Mouse (Mus musculus): Measurements from ENCODE around the gene Hnrnpm. TPM values are rescaled to one million over a fixed set of nuclear protein-coding genes. Genes with fewer than 3 reads are reported as not detected.

Gene Hnrnpm
- total RNA-seq (2023; ENCODE audit: inconsistent age) = 356 to 376 TPM (median 371 TPM) in 4 replicates

DNA sequence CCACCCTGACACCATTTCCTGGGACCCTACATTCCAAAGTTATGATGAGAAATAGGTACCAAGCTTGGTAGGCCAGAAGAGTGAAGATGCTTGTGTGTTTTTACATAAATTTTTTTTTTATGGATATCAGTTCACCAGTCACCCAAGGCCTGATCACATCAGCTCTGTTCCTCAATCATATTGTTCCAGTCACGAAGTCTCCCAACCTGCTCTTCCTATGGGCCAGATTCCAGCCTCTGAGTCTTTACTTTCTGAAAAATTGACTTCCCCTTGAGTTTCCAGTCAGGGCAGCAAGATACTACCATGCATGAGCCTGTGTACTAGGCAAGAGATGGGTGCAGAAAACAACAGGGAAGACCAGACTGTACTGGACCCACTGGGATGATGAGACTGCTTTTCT lies at the start of gene Hnrnpm:
TSS of gene Hnrnpm (minus strand) at position 101 of the 400 bp plus-strand sequence.

DNA sequence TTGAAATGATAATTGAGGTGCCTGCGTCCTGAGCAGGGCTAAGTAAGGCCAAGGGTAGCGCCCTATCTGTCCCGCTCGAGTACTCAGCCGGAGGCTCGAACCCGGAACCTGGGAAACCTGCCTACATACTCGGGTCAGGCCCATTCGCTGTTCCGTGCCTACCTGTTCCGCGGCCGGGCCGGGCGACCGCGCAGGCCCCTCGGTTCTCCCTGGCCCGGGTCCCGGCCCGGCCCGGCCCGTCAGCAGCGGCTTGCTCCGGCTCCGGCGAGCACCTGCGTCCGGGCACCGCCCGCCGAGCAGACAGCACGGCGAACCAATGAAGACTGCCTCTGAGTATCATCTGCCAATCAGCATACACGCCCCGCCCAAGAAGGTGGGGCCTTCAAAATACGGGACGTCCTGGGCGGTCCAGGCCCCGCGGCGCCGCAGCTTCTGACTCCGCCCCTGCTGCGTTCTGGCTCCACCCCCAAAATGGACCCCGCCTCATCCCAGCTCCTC lies 31.8 kb upstream of the Hnrnpm start, which contains the start of gene March2:
TSS of gene March2 (minus strand) at position 287 of the 498 bp plus-strand sequence.

DNA sequence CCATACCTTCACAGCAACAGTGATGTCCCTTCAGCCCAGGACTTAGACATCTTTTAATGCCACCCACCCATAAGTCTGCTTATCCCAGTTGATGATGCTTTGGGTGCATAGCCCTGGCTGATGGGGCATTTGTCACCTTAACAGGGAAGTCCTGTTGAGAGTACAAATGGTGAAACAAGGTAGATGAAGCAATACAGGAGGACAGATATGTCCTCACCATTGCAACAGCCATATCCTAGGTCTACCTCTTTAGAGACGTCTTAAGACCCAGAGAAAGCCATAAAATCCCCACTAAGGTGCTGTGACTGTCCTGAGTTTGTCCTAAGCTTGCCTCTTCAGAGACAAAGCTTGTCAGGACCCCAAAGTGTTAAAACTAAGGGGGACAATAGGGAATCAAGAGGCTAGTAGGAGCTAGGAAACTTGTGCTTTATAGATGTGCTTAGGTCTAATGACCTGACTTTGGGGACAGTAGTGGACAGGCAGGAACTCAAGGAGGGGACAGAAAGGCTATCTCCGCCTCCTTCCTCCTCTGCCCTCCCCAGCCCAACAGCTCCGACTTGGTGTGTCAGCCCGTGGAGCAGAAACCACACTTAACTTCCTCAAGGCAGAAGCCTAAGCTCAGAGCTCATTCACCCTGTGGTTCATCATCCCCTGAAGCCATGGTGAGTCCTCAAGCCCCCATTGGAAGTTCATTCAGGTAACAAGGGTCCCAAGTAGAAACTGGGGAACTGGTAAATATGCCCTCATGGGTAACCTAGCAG lies 49.0 kb downstream of the Hnrnpm start, which contains the start of gene Pram1:
TSS of gene Pram1 (plus strand) at position 541 of the 761 bp plus-strand sequence.

DNA sequence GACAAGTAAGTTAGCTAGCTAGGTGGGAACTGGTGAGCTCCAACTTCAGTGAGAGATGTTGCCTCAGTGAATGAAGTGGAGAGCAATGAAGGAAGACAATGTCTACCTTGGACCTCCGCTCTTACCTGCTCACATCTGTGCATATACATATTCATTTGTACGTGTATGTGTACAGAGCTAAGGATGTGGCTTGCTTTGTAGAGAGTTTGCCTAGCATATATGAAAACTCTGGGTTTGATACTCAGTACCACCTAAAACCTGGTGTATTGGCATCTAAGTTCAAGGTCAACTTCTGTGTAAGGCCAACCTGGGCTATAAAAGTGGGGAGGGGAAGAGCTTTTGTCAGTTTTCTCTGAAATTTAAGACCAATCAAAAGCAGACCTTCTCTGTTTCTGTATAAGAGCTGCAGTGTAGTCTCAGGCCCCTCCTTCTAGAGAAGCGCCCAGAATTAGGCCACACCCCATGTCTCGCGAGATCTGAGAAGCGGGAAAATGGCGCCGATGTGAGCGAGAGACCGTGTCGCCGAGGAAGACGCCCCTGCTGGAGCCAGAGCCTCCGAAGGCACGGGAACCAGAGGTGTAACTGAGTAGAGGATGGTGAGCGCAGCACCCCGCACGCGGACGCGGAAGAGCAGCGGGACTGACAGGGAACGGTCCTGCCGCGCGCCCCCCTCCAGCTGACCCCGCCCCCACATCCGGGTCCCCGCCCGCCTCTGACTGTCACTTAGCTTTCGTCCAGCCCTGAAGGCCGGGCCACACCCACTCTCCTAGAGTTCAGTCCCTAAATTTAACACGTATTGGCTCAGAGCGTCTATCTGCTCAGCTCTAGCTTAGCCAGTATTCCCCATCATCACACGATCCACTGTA lies 57.8 kb downstream of the Hnrnpm start, which contains the start of gene Zfp414:
TSS of gene Zfp414 (plus strand) at position 470 of the 866 bp plus-strand sequence.

Other genes with a start within 250 kb of the Hnrnpm start
- gene Adamts10, start 162.7 kb downstream of the Hnrnpm start, total RNA-seq (2023; ENCODE audit: inconsistent age) = 62.4 to 74.4 TPM (median 67.5 TPM) in 4 replicates
- gene Myo1f, start 131.2 kb downstream of the Hnrnpm start, total RNA-seq (2023; ENCODE audit: inconsistent age) = 14.9 to 25.4 TPM (median 19.3 TPM) in 4 replicates
- 38.0 to 41.7 TPM (median 39.7 TPM) in 4 replicates for gene Zfp414, start 57.8 kb downstream of the Hnrnpm start, total RNA-seq (2023; ENCODE audit: inconsistent age)
- gene Pram1, start 48.8 kb downstream of the Hnrnpm start, total RNA-seq (2023; ENCODE audit: inconsistent age) = 0.48 to 2.5 TPM (median 1.3 TPM) in 4 replicates
- gene March2, start 31.8 kb upstream of the Hnrnpm start, total RNA-seq (2023; ENCODE audit: inconsistent age) = 45.6 to 49.2 TPM (median 46.3 TPM) in 4 replicates
- 205 to 231 TPM (median 213 TPM) in 4 replicates for gene Rab11b, start 73.7 kb upstream of the Hnrnpm start, total RNA-seq (2023; ENCODE audit: inconsistent age)
- 0.24 to 1.2 TPM (median 0.64 TPM) in 4 replicates for gene Angptl4, start 95.0 kb upstream of the Hnrnpm start, total RNA-seq (2023; ENCODE audit: inconsistent age)
- 1.9 to 3.7 TPM (median 2.4 TPM) in 4 replicates for gene Kank3, start 123.7 kb upstream of the Hnrnpm start, total RNA-seq (2023; ENCODE audit: inconsistent age)
- gene Rps28, start 137.7 kb upstream of the Hnrnpm start, total RNA-seq (2023; ENCODE audit: inconsistent age) = 3,373 to 3,666 TPM (median 3,453 TPM) in 4 replicates
- 144 to 160 TPM (median 152 TPM) in 4 replicates for gene Ndufa7, start 137.7 kb upstream of the Hnrnpm start, total RNA-seq (2023; ENCODE audit: inconsistent age)
- gene Cd320, start 156.2 kb upstream of the Hnrnpm start, total RNA-seq (2023; ENCODE audit: inconsistent age) = 6.1 to 11.2 TPM (median 7.1 TPM) in 4 replicates
- not detected in 4 replicates for gene Gm7029, start 187.0 kb upstream of the Hnrnpm start, total RNA-seq (2023; ENCODE audit: inconsistent age)
- gene Kifc1, start 203.8 kb upstream of the Hnrnpm start, total RNA-seq (2023; ENCODE audit: inconsistent age) = 3.7 to 6.1 TPM (median 5.8 TPM) in 4 replicates
- gene Platr17, start 218.3 kb upstream of the Hnrnpm start, total RNA-seq (2023; ENCODE audit: inconsistent age) = 0.90 to 0.93 TPM in 2 of 4 replicates, not detected in the others
- gene Daxx, start 222.6 kb upstream of the Hnrnpm start, total RNA-seq (2023; ENCODE audit: inconsistent age) = 43.5 to 64.5 TPM (median 57.8 TPM) in 4 replicates
- 459 to 514 TPM (median 471 TPM) in 4 replicates for gene Tapbp, start 229.0 kb upstream of the Hnrnpm start, total RNA-seq (2023; ENCODE audit: inconsistent age)
- gene Zbtb22, start 229.0 kb upstream of the Hnrnpm start, total RNA-seq (2023; ENCODE audit: inconsistent age) = 34.8 to 43.8 TPM (median 42.1 TPM) in 4 replicates
- gene Rgl2, start 242.7 kb upstream of the Hnrnpm start, total RNA-seq (2023; ENCODE audit: inconsistent age) = 181 to 200 TPM (median 191 TPM) in 4 replicates